Mouse (Mus musculus) midbrain, embryonic 11.5 days (tissue): ENCODE results near the gene Sdsl. TPM values are rescaled to one million over a fixed set of nuclear protein-coding genes. Genes with fewer than 3 reads are reported as not detected.

Source experiments
- ATAC-seq: fragments of 200-750 bp; cut with Nextera tagmentation; 2 replicates; pipeline ENCODE4 v1.8.0; 2017; ENCODE audit warnings: moderate TSS enrichment, moderate library complexity; ENCODE audit not compliant: low FRiP score
- DNase-seq: peaks from one replicate; pipeline ENCODE4 v3.0.0; 2015; ENCODE audit warnings: low spot score; ENCODE audit errors: missing footprints
- H3K27ac ChIP-seq: fragments of 300-500 bp; sonication (generic); 2 replicates; pipeline ENCODE4 v1.5.1; 2014; ENCODE audit warnings: low read depth, low read length
- H3K27me3 ChIP-seq: fragments of 300-500 bp; sonication (generic); 2 replicates; pipeline ENCODE4 v1.6.1; 2014; ENCODE audit warnings: mild to moderate bottlenecking, low read length, moderate library complexity, mixed read lengths; ENCODE audit not compliant: control insufficient read depth, insufficient read depth
- H3K36me3 ChIP-seq: fragments of 300-500 bp; sonication (generic); 2 replicates; pipeline ENCODE4 v1.6.1; 2014; ENCODE audit warnings: mild to moderate bottlenecking, low read length, moderate library complexity, mixed read lengths; ENCODE audit not compliant: control insufficient read depth, insufficient read depth
- H3K4me1 ChIP-seq: fragments of 300-500 bp; sonication (generic); 2 replicates; pipeline ENCODE4 v1.6.1; 2014; ENCODE audit warnings: low read length; ENCODE audit not compliant: control insufficient read depth, insufficient read depth
- H3K4me2 ChIP-seq: fragments of 300-500 bp; sonication (generic); 2 replicates; pipeline ENCODE4 v1.6.1; 2014; ENCODE audit warnings: mild to moderate bottlenecking, moderate library complexity
- H3K4me3 ChIP-seq: fragments of 300-500 bp; sonication (generic); 2 replicates; pipeline ENCODE4 v1.5.1; 2014; ENCODE audit warnings: low read depth, low read length
- H3K9ac ChIP-seq: fragments of 300-500 bp; sonication (generic); 2 replicates; pipeline ENCODE4 v1.6.1; 2014; ENCODE audit warnings: low read length
- H3K9me3 ChIP-seq: fragments of 300-500 bp; sonication (generic); 2 replicates; pipeline ENCODE4 v1.6.1; 2016; ENCODE audit warnings: low read length; ENCODE audit not compliant: control insufficient read depth
- WGBS: fragments of 180-500 bp; shearing (Covaris S2); extraction: QIAGEN DNeasy Blood & Tissue Kit; methylation state at CpG from one replicate; pipeline ENCODE4 v1.1.7; 2014; 5-methylcytosine and 5-hydroxymethylcytosine counted together
- polyA plus RNA-seq: library from polyadenylated mRNA; unstranded; fragments of >200 nt; fragmentation: Nextera tagmentation; extraction: Ambion mirVana; gene quantifications from 2 replicates; pipeline ENCODE4 v1.2.1, GENCODE M21; 2014

Sdsl gene
- polyA plus RNA-seq, 1 experiment from 2014 or later = 4.2 TPM

DNA sequence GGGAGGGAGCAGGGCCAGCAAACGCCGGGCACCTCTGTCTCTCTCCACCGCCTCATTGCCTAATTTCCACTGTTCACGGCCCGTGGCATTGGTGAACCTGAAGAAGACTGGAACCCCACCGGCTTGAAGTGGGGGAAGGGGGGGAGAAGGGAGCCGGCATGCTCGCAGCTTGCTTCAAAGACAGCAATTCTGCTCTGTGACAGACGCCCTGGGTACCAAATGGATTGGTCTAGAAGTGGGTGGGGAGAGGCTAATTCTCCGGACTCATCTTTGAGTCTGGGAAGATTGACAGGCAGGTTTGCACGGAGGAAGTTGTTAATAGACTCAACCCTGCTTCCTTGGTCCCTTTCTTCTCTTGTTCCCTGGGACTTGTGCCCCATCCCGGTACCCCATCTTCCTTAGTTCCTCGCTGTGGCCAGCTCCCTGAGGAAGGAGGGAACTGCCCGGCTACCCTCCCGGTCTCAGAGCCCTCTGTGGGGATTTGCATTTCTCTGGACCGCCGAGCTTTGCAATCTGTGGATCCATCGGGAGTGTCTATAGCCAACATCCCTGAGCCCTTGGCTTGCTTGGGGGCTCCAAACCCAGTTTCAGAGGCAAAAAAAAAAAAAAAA, 35.6 kb downstream of the Sdsl start:
- H3K4me1 ChIP-seq = peaks cover 47% of the 10 kb centered on the region

DNA sequence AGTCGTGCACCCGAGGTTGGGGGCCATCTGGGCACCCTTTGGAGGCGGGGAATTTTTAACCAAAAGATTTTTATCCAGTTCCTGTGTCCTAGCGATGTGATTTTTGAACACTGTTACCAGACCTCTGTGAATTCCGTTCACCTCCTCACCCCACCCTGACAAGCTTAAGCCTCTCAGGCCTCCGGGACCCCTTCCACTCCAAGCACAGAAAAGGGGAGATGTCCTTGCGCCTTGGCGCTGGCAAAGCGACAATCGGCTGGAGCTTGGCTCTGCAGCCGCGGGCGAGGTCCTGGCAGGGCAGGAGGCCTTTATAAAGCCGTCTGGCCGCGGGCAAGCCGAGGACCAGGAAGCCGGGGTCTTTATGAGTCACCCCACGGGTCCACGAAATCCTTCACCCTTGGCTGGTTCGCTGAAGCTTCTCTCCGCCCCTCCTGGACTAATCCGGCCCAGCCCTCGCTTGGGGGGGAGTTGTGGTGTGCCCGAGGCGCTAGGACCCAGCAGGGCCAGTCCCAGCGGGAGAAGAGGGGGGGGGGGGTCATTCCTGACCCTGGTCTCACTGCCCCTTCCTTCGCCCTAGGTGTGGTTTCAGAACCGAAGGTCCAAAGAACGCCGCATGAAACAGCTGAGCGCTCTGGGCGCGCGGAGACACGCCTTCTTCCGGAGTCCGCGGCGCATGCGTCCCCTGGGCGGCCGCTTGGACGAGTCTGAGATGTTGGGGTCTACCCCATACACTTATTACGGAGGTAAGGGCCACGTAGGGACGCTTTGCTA, 36.7 kb downstream of the Sdsl start:
- Histone ChIP-seq H3K9ac (peak overlapping the region; percentile 71), H3K36me3 (no peaks in the 10 kb centered on the region), H3K9me3 (no peaks in the 10 kb centered on the region), H3K4me2 (peak overlapping the region; percentile 70), H3K4me3 (peak overlapping the region; percentile 47), H3K27ac (peak overlapping the region; percentile 64), H3K27me3 (peaks cover 90% of the 10 kb centered on the region), H3K4me1 (peaks cover 51% of the 10 kb centered on the region)
- ATAC-seq = peak; percentile 28
- WGBS = under 1% methylated on average over 47 of the region's 47 CpGs
- DNase-seq = peak; percentile 97

More for the DNA sequence above, 35.6 kb downstream of the Sdsl start:
- H3K4me3 ChIP-seq = peak overlapping the region; percentile 47
- peak overlapping the region; percentile 85 for H3K27ac ChIP-seq
- ATAC-seq (no peak), DNase-seq (peak; percentile 96)
- no peaks in the 10 kb centered on the region for H3K9me3 ChIP-seq
- peaks cover 81% of the 10 kb centered on the region for H3K27me3 ChIP-seq
- WGBS = 0% methylated on average over 18 of the region's 18 CpGs
- H3K4me2 ChIP-seq = peak overlapping the region; percentile 70
- no peaks in the 10 kb centered on the region for H3K36me3 ChIP-seq
- peak overlapping the region; percentile 71 for H3K9ac ChIP-seq

DNA sequence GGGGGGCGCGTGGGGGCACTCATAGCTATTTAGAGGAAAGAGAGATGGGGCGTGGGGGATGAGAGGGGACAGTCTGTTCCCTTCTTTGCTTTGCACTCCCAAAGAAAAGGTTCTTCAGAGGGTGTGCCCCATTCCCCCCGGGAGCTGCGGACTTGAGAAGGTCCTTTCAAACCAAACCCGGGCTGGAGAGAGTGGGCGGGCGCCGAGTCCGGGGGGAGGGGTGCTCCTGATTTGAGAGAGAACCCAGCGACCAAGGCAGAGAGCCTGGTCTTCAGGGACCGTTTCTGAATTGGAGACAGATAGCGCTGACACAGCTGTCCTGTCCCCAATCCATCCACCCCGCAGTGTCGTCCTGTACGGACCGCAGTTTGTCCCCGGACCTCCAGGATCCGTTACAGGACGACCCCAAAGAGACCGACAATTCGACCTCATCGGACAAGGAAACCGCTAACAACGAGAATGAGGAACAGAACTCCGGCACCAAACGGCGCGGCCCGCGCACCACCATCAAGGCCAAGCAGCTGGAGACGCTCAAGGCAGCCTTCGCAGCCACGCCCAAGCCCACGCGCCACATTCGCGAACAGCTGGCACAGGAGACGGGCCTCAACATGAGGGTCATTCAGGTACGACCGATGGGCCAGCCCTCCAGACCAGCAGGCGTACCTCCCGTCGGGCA, 37.5 kb downstream of the Sdsl start:
- DNase-seq (peak; percentile 96), ATAC-seq (no peak)
- under 1% methylated on average over 44 of the region's 44 CpGs for WGBS
- H3K9ac ChIP-seq = peak overlapping the region; percentile 71
- H3K36me3 ChIP-seq = no peaks in the 10 kb centered on the region
- H3K27me3 ChIP-seq = peaks cover 94% of the 10 kb centered on the region
- H3K4me3 ChIP-seq = peak overlapping the region; percentile 47
- H3K4me2 ChIP-seq = peak overlapping the region; percentile 70
- H3K4me1 ChIP-seq = peaks cover 50% of the 10 kb centered on the region
- H3K9me3 ChIP-seq = no peaks in the 10 kb centered on the region
- peak overlapping the region; percentile 64 for H3K27ac ChIP-seq

DNA sequence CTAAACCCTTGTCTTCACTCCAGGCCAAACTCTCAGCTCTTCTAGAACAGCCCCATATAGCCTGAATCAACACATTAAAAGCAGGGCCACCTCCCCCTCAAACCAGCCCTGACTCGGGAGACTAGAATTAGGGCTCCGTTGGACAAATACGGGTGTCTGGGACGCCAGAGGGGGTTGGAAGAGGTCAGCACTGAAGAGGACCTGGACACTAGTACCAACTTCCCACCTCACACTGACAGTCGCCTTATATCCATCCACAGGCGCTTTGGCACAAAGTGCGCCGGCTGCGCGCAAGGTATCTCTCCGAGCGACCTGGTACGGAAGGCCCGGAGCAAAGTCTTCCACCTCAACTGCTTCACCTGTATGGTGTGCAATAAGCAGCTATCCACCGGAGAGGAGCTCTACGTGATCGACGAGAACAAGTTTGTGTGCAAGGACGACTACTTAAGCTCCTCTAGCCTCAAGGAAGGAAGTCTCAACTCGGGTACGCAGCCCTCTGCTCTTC, 38.3 kb downstream of the Sdsl start:
- Histone ChIP-seq H3K27ac (peak overlapping the region; percentile 64), H3K4me2 (peak overlapping the region; percentile 70), H3K36me3 (no peaks in the 10 kb centered on the region), H3K4me3 (peak overlapping the region; percentile 47), H3K9ac (peak overlapping the region; percentile 71), H3K9me3 (no peaks in the 10 kb centered on the region), H3K4me1 (peaks cover 42% of the 10 kb centered on the region), H3K27me3 (peaks cover 94% of the 10 kb centered on the region)
- DNase-seq (peak; percentile 92), ATAC-seq (no peak)
- WGBS = 3% methylated on average over 21 of the region's 21 CpGs

DNA sequence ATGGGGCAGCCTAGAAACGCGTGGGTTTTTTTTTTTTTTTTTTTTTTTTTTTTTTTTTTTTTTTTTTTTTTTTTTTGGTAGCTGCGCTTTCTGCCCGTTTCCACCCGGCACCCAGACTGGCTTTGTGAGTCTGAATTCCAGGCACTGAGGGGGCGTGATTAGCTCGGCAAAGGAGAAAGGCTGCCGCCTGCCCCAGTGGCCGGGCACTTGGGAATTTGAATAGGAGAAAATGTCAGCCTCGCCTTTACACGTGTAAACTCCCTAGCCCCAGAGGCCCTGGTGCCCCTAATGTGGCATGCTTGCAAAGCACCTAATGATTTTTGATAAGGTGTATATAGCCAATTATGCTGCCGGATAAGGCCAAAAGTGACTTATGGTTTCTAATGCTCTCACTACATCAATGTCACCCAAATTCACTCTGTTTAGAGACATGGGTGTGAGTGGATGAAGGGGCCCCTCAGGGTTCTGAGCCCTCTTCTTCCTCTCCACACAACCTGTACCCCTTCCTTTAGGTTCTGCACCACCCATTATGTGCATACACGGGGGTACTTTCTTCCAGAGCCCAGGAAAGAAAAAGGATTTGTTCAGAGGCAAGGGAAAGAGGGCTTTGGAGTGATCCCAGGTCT, 39.4 kb downstream of the Sdsl start:
- Histone ChIP-seq H3K27ac (no peak overlapping the region), H3K36me3 (no peaks in the 10 kb centered on the region)

DNA sequence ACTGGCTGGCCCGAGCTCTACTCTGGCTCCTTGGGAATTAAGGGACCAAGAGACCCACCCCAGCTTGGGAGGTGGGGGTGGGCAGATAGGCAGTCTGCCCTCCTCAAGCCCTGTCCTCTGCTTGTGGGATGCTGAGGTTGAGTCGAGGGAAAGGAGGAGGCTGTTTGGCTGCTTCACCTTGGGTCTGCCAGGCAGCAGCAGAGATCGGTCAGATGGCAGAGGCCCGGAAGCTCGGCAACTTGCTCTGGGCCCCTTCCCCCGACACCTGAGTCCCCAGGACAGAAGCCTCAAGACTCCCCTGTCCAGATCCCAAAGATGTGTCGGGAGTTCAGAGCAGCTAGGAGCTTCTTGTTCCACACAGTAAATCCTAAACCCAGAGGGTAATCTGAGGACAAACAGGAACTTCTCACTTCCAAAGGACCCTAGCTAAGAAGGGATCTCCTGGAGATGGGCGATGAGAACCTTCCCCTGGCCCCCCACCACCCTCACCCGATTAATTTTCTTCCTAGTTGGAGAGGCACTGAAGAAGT, 40.1 kb downstream of the Sdsl start:
- peak overlapping the region; percentile 71 for H3K9ac ChIP-seq
- peak overlapping the region; percentile 47 for H3K4me3 ChIP-seq
- peaks cover 95% of the 10 kb centered on the region for H3K27me3 ChIP-seq
- no peak for ATAC-seq
- no peaks in the 10 kb centered on the region for H3K36me3 ChIP-seq
- 0% methylated on average over 9 of the region's 9 CpGs for WGBS
- H3K4me2 ChIP-seq = peak overlapping the region; percentile 43
- DNase-seq = peak; percentile 96
- H3K4me1 ChIP-seq = peaks cover 28% of the 10 kb centered on the region
- H3K27ac ChIP-seq = peak overlapping the region; percentile 63
- H3K9me3 ChIP-seq = no peaks in the 10 kb centered on the region

More for the DNA sequence above, 39.4 kb downstream of the Sdsl start:
- WGBS = under 1% methylated on average over 13 of the region's 13 CpGs
- peak; percentile 93 for DNase-seq
- peaks cover 92% of the 10 kb centered on the region for H3K27me3 ChIP-seq
- peak overlapping the region; percentile 71 for H3K9ac ChIP-seq
- peaks cover 33% of the 10 kb centered on the region for H3K4me1 ChIP-seq
- no peak for ATAC-seq
- peak overlapping the region; percentile 47 for H3K4me3 ChIP-seq
- H3K9me3 ChIP-seq = no peaks in the 10 kb centered on the region
- H3K4me2 ChIP-seq = peak overlapping the region; percentile 70

DNA sequence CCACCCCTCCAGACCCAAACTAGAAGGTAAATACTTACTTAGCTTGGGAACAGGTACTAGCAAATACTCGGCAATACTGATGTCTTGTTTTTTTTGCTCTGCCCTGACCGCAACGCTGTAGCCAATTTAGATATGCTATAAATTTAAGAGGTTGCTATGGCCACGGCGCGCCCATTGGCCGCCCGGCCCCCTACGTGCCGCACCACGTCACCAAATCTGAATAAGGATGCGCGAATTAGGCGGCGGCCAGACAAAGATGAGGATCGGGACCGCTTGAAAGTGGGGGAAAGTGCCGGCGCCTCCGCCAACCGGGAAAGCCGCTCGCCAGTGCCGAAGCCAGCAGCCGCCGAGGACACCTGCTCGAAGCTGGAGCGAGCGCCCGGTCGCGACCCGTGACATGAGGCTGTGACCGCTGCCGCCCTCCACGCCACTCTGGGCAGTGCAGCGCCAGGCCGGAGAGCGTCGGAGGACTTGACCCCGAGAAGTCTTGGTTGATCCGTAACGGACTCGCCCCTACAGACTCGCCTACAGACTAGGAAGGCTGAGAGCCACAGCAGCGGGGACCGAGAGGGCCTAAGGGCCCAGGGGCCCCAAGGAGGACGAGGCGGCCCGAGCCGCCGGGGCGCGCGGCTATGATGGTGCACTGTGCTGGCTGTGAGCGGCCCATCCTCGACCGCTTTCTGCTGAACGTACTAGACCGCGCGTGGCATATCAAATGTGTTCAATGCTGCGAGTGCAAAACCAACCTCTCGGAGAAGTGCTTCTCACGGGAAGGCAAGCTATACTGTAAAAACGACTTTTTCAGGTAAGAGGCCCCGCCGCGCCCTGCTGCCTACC, 40.7 kb downstream of the Sdsl start, which contains the start of gene Lhx5:
Gene Lhx5, plus strand, starts transcription at position 51 of the 837 bp plus-strand sequence.
- peaks cover 24% of the 10 kb centered on the region for H3K4me1 ChIP-seq
- DNase-seq = peak; percentile 97
- H3K9me3 ChIP-seq = no peaks in the 10 kb centered on the region
- H3K36me3 ChIP-seq = no peaks in the 10 kb centered on the region
- peak within 1 kb of the TSS; percentile 43 for H3K4me2 ChIP-seq
- H3K4me3 ChIP-seq = peak within 1 kb of the TSS; percentile 47
- H3K27ac ChIP-seq = peak within 1 kb of the TSS; percentile 63
- H3K9ac ChIP-seq = peak within 1 kb of the TSS; percentile 71
- peaks cover 96% of the 10 kb centered on the region for H3K27me3 ChIP-seq
- ATAC-seq = peak; percentile 59
- WGBS = under 1% methylated on average over 69 of the region's 69 CpGs
